Mouse (Mus musculus): ENCODE measurements around the gene Extl1.
"Not testable (repeated sequence)": the region's sequence is repeated elsewhere in the genome, so short reads cannot be mapped to it uniquely, and the experiment has no call there.

The Extl1 gene

DNA sequence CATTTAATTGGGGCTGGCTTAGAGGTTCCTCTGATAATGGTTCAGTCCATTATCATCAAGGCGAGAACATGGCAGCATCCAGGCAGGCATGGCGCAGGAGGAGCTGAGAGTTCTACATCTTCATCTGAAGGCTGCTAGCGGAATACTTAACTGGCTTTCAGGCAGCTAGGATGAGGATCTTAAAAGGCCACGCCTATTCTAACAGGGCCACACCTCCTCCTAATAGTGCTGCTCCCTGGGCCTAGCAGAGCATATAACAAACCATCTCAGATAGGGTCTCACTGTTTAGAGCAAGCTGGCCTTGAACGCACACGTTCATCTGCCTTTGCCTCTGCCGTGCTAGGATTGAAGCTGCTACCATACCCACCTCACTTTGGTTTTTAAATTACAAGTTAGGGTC is 33.8 kb downstream of the Extl1 start:
- DNase-seq = no peak

DNA sequence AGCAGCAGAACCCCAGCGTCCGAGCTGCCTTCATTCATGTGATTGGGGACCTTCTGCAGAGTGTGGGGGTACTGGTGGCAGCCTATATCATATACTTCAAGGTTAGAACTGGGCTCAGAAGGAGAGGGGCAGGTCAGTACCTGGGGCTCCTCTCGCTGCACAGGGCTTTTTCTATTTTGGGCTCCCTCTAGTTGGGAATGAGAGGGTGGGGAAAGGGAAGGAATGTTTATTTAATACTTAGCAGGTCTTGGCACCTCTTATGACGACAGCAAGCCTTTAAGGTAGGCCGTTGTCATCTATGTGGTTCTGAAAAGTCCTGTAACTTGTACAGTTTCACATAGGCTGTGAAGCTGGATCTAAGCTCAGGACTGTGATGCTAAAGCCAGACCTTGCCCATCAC is 35.1 kb downstream of the Extl1 start:
- no peak for DNase-seq

DNA sequence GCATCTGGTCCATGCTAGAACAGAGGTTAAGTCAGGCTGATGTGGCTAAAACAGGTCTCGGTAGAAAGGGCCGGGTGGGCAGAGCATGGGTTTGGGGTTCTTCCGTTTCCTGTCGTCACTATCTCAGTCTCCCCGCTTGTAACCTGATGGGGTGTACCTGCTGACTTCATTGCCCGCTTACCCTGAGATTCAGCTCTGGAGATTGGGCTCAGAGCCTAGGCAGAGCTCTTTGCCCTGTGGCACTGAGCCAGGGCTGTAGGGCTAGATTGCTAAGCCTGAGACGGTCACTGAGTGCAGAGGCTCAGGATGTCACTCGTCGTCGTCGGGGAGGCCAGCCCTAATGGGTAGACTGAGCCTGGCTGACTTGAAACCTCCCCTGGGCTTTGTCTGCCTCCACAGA is 35.6 kb downstream of the Extl1 start:
- DNase-seq = no peak

DNA sequence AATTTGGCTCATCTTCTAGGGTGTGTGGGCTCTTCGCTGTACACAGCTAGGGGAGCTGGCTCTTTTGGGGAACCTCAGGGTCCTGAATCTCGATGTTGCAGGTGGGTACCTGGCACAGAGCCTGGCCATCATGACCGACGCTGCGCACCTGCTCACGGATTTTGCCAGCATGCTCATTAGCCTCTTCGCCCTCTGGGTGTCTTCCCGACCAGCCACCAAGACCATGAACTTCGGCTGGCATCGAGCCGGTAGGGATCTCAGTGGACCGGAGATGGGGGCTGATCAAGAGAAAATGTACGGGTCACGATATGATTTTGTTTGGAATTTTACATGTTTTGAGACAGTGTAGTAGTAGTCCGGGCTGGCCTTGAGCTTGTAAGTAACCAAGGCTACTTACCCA is 37.8 kb downstream of the Extl1 start:
- no peak for DNase-seq

DNA sequence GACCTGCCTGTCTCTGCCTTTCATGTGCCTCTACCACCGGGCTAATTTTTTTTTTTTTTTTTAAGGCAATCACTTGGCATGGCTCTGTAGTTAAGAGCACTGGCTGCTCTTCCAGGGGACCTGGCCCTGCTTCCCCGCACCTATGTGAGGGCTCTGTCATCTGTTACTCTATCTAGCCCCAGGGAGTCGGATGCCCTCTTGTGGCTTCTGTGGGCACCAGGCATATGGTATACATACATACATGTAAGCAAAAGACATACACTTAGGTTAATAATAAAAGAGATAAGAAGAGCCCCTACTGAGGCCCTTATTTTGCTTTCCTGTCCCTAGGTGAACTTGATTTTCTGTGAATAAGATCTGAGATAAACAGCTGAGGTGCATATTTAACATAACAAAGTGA is 39.0 kb downstream of the Extl1 start:
- DNase-seq = no peak

DNA sequence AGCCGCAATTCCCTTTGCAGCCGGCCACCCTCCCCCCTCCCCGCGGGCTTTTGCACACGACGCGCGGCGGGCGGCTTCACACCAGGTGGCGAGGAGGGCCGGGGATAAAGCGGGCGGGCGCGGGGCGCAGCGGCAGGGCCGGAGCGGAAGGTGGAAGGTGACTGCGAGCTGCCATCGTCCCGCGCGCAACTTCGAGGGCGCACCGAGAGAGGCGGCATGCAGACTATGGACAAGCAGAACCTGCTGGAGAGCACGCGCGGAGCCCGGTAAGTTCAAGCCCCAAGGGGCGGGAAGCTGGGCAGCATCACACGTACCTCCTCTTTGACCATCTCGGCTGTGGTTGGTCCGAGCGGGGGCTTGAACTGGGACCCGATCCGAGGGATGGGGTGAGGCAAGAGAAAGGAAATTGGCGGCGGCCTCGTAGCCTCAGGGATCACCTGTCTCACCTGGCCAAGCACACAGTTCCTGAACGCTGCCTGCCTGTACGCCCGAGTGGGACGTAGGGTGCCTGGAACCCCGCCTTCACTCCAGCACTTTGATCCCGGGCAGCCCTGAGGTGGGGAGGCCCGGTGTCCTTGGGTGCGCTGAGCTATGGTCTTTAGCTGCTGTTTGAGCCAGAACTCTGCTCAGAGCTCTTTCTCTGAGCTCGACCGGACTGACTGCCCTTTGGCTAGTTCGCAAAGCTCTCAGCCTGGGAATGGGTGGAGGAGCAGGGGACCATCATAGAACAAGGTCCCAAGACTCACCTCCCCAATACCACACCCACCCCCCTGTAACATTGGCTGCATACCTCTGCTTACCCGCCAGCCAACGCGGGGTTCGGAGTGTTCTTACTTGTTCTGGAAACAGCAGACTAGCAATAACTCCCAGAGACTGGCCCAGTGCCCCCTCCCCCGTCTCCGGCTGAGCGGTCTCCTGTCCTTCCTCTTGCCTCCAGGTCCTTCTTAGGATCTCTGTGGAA is 40.3 kb downstream of the Extl1 start, which contains the start of gene Slc30a2:
Slc30a2 (plus strand) TSS at position 111 of the 961 bp plus-strand sequence.
- DNase-seq = no peak

DNA sequence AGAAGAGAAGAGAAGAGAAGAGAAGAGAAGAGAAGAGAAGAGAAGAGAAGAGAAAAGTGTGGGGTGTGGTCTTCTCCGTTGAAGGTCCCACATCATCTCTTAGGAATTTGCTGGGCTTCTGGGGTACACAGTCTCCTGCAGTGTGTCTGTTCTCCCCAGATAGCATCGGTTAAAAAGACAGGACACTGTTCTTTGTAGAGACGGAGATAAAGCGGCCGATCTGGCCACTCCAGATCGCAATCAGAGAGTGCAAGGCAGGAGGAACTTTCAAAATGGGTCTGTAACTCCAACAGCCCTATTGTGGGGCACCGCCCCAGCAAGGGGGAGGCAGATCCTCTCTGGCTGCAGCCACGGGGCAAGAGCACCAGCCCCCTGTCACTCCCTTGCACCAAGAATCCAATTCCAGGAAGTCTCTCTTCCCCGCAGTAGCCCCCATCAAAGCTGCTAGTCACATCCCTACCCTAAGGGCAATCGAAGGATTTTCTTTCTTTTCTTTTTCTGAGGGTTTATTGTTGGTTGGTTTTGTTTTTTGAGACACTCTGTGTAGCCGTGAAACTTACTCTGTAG is 41.4 kb downstream of the Extl1 start:
- DNase-seq = no peak

DNA sequence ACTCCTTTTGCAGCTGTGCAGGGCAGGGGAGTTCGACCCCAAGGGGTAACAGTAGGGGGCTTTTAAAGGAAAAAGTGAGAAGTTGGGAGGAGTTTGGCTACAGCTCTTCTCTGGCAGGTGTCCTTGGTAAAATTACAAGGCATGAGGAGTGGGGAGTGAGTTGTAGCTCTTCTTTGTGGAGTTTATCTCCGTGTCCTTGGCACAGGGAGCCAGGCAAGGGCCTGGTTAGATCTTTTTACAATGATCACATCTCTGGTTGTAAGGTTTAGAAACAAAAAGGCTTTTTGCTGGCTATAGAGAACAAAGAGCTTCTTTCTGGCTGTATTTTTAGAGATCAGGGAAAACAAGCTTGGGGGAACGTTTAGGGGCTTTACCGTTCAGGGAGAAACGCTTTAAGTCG is 42.4 kb downstream of the Extl1 start:
- not testable (repeated sequence) for DNase-seq

DNA sequence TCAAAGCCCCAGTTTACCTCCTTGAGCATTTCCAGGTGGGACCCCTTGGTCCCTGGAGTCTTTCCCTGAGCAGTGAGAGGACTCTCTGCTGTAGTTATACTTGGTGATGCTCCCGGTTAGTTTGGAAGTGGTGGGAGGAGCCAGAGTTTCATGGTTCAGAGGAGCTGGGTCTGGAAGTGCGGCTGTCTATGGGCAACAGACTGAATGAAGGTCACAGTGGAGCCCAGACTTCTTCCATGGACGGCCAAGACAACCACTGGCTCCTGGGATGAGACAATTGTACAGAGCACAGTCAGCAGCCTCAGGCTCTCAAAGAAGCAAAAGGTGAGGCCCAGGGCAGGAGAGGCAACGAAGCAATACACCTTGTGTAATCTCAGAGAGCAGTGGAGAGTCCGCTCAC is 53.4 kb downstream of the Extl1 start:
- no peak for DNase-seq

DNA sequence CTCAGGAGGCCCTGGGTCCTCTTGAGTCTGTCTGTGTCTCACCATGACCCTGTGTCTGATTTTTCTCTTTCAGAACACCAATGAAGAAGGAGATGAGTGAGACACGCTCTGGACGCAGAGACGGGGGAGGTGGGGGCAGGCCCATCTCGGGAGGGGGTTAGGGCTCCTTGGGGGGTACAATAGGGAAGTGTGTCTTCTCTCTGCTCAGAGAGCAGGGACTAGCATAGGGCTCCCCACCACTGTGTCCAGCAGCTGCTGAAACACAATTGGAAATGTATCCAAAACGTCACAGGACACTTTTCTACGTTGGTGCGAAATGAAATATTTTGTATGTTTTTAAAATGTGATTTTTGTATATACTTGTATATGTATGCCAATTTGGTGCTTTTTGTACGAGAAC is 54.8 kb downstream of the Extl1 start:
- no peak for DNase-seq

DNA sequence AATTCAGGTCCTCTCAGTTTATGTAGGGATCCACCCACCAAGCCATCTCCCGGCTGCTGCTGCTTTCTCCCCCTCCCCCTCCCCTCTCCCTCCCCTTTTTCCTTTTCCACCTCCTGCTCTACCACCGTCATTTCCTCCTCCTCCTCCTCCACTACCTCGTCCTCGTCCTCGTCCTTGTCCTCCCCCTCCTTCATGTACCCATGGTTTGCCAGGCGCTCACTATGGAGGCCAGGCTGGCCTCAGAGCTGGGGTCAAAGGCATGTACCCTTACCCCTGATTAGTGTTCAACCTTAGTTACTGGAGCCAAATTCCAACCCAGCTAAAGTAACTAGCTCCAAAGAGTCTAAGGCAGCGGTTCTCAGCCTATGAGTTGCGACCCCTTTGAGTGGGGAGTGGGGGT is 55.5 kb downstream of the Extl1 start:
- DNase-seq = no peak

DNA sequence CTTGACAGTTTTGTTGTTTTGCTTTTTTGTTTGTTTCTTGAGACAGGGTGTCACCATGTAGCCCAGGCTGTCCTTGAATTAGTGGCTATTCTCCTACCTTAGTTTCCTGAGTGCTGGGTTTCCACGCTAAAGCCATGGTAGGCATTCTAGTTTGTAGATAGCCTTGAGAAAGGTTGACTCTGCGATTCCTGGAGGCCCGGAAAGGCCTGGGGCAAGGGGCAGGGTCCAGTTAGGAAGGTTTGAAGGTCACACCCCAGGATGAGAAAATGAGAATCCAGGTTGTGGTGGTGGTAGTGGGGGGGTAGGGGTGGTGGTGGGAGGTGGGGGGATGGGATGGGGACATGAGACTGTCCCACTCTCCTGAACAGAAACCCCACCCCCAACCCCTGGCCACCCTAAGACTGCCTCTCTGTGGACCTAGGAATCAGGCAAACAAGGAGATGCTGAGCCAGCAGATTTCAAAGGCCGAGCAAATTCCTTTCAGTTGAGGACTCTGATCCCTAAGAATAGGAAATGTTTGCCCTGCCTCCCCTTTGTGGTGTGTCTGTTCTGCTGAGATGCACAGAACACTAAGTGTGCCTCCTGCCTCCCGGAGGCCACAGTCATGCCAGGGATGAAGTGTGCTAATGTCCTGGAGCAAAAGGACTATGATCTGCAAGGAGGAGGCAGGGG is 56.7 kb downstream of the Extl1 start:
- DNase-seq = no peak

DNA sequence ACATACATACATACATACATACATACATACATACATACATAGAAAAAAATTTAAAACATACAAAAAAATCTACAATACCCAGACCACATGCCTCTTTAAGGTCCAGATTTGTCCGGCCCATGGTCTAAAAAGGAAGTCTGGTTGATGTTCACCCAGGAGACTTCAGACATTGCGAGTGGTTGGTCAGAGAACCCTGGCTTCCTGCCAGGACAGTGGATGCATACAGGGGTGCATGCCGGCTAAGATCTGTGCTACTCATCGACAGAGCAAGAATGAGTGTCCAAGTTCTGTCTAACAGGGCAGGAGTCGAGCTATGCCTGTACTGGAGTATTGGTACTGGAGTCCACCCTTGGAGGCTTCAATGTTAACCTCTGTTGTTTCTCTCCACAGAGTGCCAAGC is 59.0 kb downstream of the Extl1 start:
- no peak for DNase-seq

DNA sequence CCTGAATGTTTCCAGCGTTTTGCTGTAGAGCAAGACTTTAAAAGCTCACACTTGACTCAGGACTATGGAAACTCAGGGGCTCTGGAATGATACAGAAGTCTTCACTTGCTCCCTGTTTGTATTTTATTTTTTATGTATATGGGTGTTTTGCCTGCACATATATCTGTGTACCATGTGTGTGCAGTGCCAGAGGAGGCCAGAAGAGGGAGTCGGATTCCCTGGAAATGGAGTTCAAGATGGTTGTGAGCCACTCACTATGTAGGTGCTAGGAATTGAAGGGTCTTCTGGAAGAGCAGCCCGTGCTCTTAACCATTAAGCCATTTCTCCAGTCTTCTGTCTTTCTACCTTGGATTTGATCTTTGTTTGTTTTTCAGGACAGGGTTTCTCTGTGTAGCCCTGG is 62.1 kb downstream of the Extl1 start:
- no peak for DNase-seq

DNA sequence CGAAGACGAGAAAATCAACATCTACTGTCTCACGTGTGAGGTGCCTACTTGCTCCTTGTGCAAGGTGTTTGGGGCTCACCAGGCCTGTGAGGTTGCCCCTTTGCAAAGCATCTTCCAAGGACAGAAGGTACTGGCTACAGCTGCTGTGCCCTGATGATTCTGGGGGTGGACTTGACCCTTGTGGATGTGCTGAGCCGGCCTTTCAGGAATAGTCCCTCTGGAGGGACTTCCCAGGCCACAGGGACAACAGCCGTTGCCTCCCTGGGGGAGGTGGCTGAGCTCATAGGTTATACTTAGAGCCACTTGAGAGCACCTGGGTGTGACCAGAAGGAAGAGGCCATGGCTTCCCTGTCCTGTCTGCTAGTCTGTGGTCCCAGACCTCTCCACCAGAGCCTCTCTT is 64.0 kb downstream of the Extl1 start:
- DNase-seq = no peak

DNA sequence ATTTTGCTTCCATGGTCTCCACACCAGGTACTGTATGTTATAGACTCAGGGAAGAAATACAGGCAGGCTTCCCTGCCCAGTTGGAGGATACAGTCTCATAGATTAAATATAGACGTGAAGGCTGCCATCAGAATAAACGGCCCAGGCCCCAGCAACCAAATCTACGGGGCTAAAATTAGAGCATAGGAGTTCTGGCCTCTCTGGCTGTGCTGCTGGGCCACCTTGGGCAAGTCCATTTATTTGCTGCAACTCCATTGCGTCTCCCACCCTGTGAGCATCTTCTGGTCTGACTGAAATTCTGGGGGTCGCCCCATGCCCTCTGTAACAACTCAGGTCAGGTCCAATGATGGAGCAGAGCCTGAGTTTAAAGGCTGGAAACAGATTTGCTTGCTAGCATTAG is 64.6 kb downstream of the Extl1 start:
- no peak for DNase-seq

DNA sequence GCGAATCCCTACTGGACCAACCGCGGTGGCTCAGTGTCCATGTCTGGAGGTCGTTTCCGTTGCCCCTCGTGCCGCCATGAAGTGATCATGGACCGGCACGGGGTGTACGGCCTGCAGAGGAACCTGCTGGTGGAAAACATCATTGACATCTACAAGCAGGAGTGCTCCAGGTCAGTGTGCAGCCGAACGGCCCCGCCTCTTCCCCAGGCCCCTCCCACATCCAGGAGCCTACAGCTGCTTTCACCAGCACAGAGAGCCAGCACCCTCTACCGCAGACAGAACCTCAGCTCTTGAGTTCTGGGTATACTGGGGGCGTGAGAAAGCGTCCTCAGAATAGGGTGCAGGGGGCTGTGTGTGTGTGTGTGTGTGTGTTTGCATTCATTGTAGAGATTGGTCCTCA is 67.3 kb downstream of the Extl1 start:
- DNase-seq = peak; percentile 19

DNA sequence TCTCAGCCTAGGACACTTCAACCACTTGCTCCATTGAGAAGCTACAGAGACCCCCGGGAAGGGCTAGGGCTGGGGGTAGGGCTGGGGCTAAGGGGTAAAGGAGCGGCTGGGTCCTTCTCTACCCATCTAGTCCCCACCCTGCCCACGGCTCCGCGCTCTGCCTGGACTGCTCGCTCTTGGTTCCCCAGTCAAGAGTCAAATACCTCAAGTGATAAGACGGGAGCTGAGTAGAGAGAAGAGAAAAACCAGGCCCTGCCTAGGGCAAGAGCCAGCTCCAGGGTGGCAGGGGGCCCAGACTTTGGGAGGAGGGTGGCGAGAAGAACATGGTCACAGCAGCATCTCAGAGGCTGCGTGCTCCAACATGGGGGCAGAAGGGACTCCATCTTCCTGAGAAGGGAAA is 68.2 kb downstream of the Extl1 start:
- DNase-seq = no peak

DNA sequence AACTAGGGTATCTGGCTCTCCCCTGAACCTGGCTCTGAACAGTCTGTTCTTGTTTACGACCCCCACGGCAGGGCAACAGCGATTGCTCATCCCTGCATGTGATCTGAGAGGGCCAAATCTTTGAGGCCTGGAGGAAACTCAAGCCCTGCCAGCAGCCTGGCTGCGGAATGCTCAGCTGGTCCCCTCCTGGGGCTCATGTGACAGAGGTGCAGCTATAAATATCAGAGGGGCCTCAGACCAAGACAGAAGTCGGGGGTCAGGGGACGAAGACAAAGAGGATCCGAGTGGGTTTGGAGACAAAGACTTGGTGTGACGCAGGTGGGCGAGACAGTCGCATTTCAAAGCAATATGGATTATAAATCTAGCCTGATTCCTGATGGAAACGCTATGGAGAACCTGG is 68.8 kb downstream of the Extl1 start, which contains the start of gene Trim63:
Trim63 (plus strand) TSS at position 245 of the 400 bp plus-strand sequence.
- DNase-seq = no peak

DNA sequence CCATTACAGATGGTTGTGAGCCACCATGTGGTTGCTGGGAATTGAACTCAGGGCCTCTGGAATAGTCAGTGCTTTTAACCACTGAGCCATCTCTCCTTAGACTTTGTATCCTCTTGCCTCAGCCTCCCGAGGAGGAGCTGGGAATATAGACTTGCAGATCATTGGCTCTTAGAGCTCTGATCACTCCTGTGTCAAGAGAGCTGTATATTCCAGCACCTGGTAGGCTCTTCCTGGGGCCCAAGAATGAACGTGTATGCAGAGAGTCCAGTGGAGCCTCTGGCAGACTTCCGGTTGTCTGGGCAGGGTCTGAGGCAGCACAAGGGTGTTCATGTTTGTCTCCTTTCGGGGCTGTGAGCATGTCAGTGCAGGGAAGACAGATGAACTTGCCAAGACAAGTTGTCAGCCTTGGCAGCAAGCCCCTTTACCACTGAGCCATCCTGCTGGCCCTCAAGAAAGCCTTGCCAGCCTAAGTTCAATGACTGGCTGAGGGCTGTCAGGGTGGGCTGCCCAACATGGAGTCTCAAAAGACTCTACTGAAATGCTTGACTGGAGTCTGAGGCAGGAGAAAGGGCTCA is 69.5 kb downstream of the Extl1 start:
- no peak for DNase-seq

DNA sequence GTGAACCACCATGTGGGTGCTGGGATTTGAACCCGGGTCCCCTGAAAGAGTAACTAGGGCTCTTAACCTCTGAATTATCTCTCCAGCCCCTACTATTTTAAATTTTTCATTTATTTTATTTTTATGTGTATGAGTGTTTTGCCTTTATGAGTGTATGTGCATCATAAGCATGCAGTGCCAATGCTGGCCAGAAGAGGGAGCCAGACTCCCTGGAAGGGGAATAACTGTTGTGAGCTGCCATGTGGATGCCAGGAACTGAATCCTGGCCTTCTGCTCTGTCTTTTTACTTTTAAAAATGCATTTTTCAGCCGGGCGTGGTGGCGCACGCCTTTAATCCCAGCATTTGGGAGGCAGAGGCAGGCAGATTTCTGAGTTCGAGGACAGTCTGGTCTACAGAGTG is 70.7 kb downstream of the Extl1 start:
- peak; percentile 16 for DNase-seq

DNA sequence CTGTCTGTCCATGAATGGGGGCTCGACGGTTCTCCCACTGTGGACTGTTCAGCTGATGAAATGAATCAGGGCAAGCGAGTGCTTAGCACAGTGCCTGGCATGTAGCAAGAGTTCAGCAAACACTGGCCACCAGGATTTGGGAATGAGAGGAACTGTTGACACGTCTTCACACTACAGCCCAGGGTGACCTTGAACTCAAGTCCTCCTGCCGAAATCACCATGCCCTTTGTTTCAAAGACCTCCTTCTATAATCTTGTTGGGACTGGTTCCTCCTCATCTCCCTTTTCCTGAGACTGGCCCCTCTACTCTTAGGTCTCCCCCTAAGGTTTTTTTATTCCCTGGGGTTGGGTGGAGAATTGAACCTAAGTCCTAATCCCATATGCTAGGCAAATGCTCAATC is 71.3 kb downstream of the Extl1 start:
- no peak for DNase-seq

DNA sequence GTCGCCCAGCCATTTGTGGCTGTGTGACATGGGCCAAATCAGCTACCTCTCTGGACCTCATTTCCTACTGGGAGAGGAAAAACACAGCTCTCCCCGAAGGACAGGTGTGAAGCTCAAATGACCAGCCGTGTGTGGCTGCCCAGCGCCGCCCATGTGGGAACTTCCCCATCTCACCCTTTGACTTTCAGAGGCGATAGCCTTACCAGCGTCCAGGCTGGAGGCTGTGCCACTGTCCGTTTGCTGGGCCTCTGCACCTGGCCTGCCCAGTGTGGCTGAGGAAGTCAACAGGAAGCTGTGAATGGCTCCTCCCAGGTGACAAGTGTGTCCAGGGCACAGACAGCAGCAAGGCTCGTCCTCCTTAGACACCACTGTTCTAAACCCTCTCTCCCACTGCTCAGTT is 71.9 kb downstream of the Extl1 start:
- no peak for DNase-seq

DNA sequence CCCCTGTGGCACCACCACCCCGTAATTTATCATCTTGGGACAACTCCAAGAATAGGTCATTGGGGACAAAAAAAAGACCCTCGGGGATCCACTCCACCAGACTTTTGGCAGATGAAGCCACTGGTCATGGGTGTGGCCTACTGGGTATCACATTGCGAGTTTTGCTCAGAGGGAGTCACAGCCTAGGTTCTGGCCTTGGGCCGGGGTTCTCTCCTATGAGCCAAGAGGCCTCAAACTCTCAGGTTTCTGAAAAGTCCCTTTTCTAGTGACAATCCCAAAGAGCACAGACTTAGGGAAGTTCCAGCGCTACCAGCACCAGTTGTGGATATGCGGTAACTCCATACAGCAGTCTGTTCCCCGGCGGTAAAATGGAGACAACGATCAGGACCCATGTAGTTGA is 73.0 kb downstream of the Extl1 start:
- no peak for DNase-seq

Data from thymus, postnatal 25 days (tissue).